Mouse (Mus musculus) limb, embryonic 12.5 days (tissue): ENCODE results near the gene Gm3448. TPM values are rescaled to one million over a fixed set of nuclear protein-coding genes. Genes with fewer than 3 reads are reported as not detected.
"Not testable (repeated sequence)": the region's sequence is repeated elsewhere in the genome, so short reads cannot be mapped to it uniquely, and the experiment has no call there.

Source experiments
- ATAC-seq: fragments of 200-750 bp; cut with Nextera tagmentation; 2 replicates; pipeline ENCODE4 v1.8.0; 2017; ENCODE audit warnings: low read depth, moderate TSS enrichment; ENCODE audit not compliant: insufficient number of reproducible peaks, insufficient read depth, low FRiP score, low TSS enrichment
- H3K27ac ChIP-seq: fragments of 300-500 bp; sonication (generic); 2 replicates; pipeline ENCODE4 v1.5.1; 2016; ENCODE audit warnings: mild to moderate bottlenecking, moderate library complexity
- H3K27me3 ChIP-seq: fragments of 300-500 bp; sonication (generic); 2 replicates; pipeline ENCODE4 v1.6.1; 2016; ENCODE audit warnings: mild to moderate bottlenecking, moderate library complexity
- H3K36me3 ChIP-seq: fragments of 300-500 bp; sonication (generic); 2 replicates; pipeline ENCODE4 v1.6.1; 2016; ENCODE audit warnings: mild to moderate bottlenecking, moderate library complexity
- H3K4me1 ChIP-seq: fragments of 300-500 bp; sonication (generic); replicated peaks from 2 replicates; pipeline ENCODE4 v1.6.1; 2016
- H3K4me2 ChIP-seq: fragments of 300-500 bp; sonication (generic); 2 replicates; pipeline ENCODE4 v1.6.1; 2016; ENCODE audit warnings: mild to moderate bottlenecking, moderate library complexity
- H3K4me3 ChIP-seq: fragments of 300-500 bp; sonication (generic); replicated peaks from 2 replicates; pipeline ENCODE4 v1.5.1; 2016; ENCODE audit warnings: mild to moderate bottlenecking
- H3K9ac ChIP-seq: fragments of 300-500 bp; sonication (generic); replicated peaks from 2 replicates; pipeline ENCODE4 v1.6.1; 2016; ENCODE audit warnings: mild to moderate bottlenecking, moderate library complexity
- H3K9me3 ChIP-seq: fragments of 300-500 bp; sonication (generic); 2 replicates; pipeline ENCODE4 v1.6.1; 2016; ENCODE audit warnings: mild to moderate bottlenecking, moderate library complexity
- WGBS: fragments of 180-500 bp; shearing (Covaris S2); methylation state at CpG from one replicate; pipeline ENCODE4 v1.1.7; 2016; 5-methylcytosine and 5-hydroxymethylcytosine counted together
- polyA plus RNA-seq: library from polyadenylated mRNA; unstranded; fragments of >200 nt; fragmentation: Nextera tagmentation; extraction: Ambion mirVana; gene quantifications from 2 replicates; pipeline ENCODE4 v1.2.1, GENCODE M21; 2016

Gm3448 gene
- 3.6 and 4.2 TPM in 2 replicates for polyA plus RNA-seq

DNA sequence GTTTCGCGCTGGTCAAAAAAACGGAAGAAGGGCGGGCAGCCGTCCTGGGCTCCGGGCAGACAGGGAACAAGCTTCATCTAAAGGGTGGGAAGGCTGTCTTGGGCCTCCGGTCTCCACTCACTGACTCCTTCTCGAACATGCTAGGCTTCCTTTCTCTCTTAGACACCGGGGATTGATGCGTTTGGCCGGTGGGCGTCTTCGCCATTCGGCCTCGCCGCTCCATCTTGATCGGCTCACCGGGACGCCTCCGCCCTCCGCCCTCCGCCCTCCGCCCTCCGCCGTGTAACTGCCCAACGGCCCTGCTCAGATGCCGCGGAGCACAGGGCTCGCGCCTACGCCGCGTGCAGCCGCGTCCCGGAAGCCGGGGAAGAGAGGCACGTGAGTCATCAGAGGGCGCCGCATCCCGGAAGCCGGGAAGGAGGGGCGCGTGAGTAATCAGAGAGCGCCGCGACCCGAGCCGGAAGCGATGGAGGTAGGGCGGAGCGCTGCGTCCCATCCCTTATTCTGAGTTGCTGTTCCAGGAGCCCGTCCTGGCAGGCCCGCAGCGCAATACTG is at the start of gene Gm3448, which contains the start of the genes Ermard and Tcte3:
Gene Gm3448, minus strand, starts transcription at position 363 of the 555 bp plus-strand sequence.
Gene Ermard, plus strand, starts transcription at position 34 of the 555 bp plus-strand sequence.
Gene Tcte3, minus strand, starts transcription at position 314 of the 555 bp plus-strand sequence.
- not testable (repeated sequence) for H3K9ac ChIP-seq, H3K4me2 ChIP-seq, H3K36me3 ChIP-seq, H3K9me3 ChIP-seq, H3K4me1 ChIP-seq, H3K27ac ChIP-seq, H3K27me3 ChIP-seq
- WGBS = no CpG with 5 or more reads among the region's 56 CpGs
- ATAC-seq = peak; percentile 97
- H3K4me3 ChIP-seq = 0 out of 2 replicates have a peak within 1 kb of the TSS, but pooled peaks have one; percentile 24

DNA sequence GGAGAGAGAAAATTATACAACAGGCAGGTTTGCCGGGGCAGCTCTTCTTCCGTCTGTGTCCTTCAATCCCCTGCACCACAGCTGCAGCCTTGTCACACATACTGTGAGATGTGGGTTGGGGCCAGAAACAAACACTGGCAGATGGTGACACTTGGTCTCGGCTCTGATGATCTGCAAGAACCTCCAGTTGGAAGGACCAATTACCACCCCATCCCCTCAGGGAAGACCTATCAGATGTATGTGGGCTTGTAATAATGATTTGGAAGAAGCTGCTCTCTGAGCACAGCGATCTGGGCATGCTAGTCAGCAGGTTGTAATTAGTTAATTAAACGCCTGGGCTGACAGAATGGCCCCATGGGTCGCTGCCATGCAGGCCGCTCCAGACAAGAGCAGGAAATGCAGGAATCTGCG is 47.3 kb upstream of the Gm3448 start:
- Histone ChIP-seq H3K9ac (no peak overlapping the region), H3K4me1 (peaks cover 16% of the 10 kb centered on the region), H3K36me3 (no peaks in the 10 kb centered on the region), H3K9me3 (no peaks in the 10 kb centered on the region), H3K4me2 (peak overlapping the region; percentile 21; the same call in 1 of the 2 replicates), H3K27me3 (no peaks in the 10 kb centered on the region; the same call in 1 of the 2 replicates), H3K4me3 (no peak overlapping the region), H3K27ac (no peak overlapping the region)
- no peak for ATAC-seq
- 12% methylated on average over 8 of the region's 8 CpGs for WGBS

DNA sequence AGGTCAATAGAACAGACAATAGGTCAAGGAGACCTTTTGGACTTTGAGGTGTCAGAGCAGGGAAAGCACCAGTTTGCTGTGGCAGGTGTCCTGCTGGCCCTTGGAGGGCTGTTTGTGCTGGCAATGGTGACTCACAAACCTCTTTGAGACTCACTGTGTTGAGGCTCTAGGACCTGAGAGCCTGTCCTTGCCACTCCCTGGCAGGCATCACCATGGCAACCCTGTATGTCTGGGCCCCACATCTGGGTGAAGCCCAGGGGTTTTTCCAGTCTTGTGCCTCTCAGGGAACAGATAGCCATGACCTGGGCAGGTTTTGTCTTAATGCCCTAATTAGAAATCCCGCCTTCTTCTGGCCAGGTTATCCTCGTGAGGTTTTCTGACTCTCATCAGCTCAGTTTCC is 46.8 kb upstream of the Gm3448 start:
- 18% methylated on average over 2 of the region's 2 CpGs for WGBS
- no peak overlapping the region for H3K4me2 ChIP-seq

DNA sequence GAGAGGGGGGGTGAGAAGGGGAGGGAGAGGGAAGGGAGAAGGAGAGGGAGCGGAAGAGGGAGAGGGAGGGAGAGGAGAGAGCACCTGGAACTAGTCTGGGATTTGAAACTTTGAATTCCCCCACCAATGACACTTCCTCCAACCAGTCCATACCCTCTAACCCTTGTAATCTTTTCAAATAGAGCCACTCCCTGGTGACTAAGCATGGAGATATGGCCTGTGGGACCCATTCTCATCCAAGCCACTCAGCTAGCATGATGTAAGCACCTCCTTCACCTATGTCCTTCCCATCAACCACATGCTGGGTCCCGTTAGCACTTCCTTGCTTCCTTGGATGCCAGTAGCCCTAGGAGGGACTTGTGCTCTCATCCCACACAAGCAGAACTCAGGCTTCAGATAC is 43.7 kb upstream of the Gm3448 start:
- ATAC-seq = no peak
- WGBS = 63% methylated on average over 2 of the region's 2 CpGs

More for the DNA sequence above, 46.8 kb upstream of the Gm3448 start:
- ATAC-seq = no peak
- Histone ChIP-seq H3K9me3 (no peaks in the 10 kb centered on the region), H3K9ac (no peak overlapping the region), H3K36me3 (no peaks in the 10 kb centered on the region), H3K27ac (no peak overlapping the region), H3K4me3 (no peak overlapping the region), H3K27me3 (no peaks in the 10 kb centered on the region; the same call in 1 of the 2 replicates), H3K4me1 (peaks cover 13% of the 10 kb centered on the region)

DNA sequence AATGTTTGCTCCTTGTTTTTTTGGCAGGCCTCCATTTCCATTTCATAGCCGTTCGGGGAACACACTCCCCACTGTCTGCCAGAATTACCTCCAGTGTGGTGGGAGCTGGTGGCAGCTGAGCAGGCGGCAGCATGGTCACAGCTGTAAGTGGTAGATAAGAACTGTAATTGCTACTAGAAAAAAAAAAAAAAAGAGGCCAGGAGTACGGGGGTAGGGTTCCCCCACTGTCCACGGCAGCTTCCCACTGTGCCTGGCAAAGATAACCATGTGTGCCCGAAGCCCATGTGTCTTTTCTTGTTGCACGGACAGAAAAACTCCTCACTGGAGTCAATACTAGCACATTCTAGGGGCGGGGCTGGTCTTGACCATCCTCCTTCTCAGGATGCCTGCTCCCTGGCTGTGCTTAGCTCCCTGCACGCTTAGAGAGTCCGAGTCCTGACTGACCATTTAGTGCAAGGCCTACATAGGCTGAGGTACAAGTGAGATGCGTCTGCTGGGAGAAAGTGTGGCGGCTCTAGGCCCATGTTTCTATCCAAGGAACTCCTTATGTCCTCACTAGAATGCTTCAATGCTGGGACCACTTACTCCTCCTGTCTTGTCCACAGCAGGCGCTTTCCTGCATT is 43.0 kb upstream of the Gm3448 start:
- H3K4me3 ChIP-seq = no peak overlapping the region
- H3K4me2 ChIP-seq = no peak overlapping the region
- no peak overlapping the region for H3K27ac ChIP-seq
- peaks cover 13% of the 10 kb centered on the region for H3K4me1 ChIP-seq
- no peaks in the 10 kb centered on the region; the same call in 1 of the 2 replicates for H3K27me3 ChIP-seq
- H3K9ac ChIP-seq = no peak overlapping the region
- H3K9me3 ChIP-seq = no peaks in the 10 kb centered on the region
- ATAC-seq = 0 out of 2 replicates have a peak, but pooled peaks have one; percentile 11
- 66% methylated on average over 13 of the region's 13 CpGs for WGBS
- no peaks in the 10 kb centered on the region for H3K36me3 ChIP-seq

More for the DNA sequence above, 43.7 kb upstream of the Gm3448 start:
- no peak overlapping the region for H3K9ac ChIP-seq
- peaks cover 13% of the 10 kb centered on the region for H3K4me1 ChIP-seq
- no peaks in the 10 kb centered on the region; the same call in 1 of the 2 replicates for H3K27me3 ChIP-seq
- H3K36me3 ChIP-seq = no peaks in the 10 kb centered on the region
- no peaks in the 10 kb centered on the region for H3K9me3 ChIP-seq
- H3K4me2 ChIP-seq = no peak overlapping the region
- H3K4me3 ChIP-seq = no peak overlapping the region
- no peak overlapping the region for H3K27ac ChIP-seq

DNA sequence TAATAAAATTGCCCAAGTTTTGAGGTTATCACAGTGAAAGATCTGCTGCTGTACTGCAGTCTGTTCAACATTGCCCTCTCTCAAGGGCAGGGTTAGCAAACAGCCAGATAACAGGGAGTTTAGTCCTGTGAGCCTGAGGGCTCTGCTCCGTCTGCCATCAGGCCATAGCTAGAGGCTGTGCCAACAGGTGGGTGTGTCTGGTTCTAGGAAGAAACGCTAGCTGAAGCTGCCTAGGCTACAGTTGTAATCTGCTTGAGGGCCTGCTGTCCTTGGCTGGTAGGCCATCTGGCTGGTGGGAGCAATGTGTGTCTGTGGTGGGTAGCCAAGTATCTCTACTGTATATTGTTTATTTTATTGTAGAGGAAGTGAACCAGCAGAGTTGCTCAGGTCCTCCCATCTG is 36.2 kb upstream of the Gm3448 start:
- H3K4me1 ChIP-seq = peaks cover 4% of the 10 kb centered on the region; the same call in 1 of the 2 replicates
- H3K4me2 ChIP-seq = no peak overlapping the region
- no peak overlapping the region for H3K27ac ChIP-seq
- no peak overlapping the region for H3K9ac ChIP-seq
- 48% methylated on average over 2 of the region's 2 CpGs for WGBS
- no peaks in the 10 kb centered on the region for H3K27me3 ChIP-seq
- ATAC-seq = no peak
- no peaks in the 10 kb centered on the region for H3K36me3 ChIP-seq
- H3K9me3 ChIP-seq = no peaks in the 10 kb centered on the region
- no peak overlapping the region for H3K4me3 ChIP-seq

DNA sequence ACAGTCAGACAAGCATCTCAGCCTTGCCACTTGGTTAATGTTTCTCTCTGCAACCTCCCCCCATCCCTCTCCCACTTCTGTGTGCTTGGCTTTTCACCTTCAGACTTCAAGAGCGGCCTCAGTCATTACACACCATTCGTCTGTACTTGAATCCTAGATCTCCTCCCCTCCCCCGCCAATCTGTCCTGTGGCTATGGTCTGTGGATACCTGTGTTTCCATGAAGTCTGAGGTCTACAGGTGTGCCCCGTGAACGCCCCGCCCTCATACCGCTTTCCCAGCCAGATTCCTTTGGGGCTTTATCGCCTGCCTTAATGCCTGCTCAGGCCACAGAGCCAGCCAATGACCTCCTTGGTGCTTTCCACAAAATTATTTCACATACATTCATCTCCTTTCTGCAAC is 33.7 kb upstream of the Gm3448 start:
- 65% methylated on average over 8 of the region's 8 CpGs for WGBS
- no peak overlapping the region for H3K27ac ChIP-seq
- no peak overlapping the region for H3K4me3 ChIP-seq

DNA sequence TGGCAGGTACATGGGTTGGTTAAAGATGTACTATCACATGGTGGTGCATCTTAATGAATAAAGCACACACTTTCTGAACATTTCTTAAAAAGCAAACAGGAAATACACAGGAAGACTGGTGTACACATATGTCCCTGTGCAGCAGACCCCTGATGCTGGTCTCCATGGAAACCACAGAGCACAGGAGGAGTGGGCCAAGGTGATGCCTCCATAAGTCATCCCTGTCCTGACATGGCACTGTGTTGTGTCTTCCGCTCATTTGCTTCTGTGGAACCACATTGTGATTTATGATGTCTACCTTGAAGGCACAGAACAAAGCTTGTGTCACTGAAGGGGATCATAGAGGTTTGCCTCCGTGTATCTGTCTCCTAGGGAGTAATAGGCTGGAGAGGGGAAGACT is 30.9 kb upstream of the Gm3448 start:
- Histone ChIP-seq H3K36me3 (no peaks in the 10 kb centered on the region), H3K4me3 (no peak overlapping the region), H3K4me2 (no peak overlapping the region), H3K9me3 (no peaks in the 10 kb centered on the region), H3K9ac (no peak overlapping the region), H3K4me1 (peaks cover 4% of the 10 kb centered on the region; the same call in 1 of the 2 replicates), H3K27ac (no peak overlapping the region), H3K27me3 (no peaks in the 10 kb centered on the region)
- WGBS = 82% methylated on average over 2 of the region's 2 CpGs
- no peak for ATAC-seq

More for the DNA sequence above, 33.7 kb upstream of the Gm3448 start:
- no peak for ATAC-seq
- Histone ChIP-seq H3K9ac (no peak overlapping the region), H3K27me3 (no peaks in the 10 kb centered on the region), H3K36me3 (no peaks in the 10 kb centered on the region), H3K4me1 (peaks cover 4% of the 10 kb centered on the region; the same call in 1 of the 2 replicates), H3K9me3 (no peaks in the 10 kb centered on the region), H3K4me2 (no peak overlapping the region)

DNA sequence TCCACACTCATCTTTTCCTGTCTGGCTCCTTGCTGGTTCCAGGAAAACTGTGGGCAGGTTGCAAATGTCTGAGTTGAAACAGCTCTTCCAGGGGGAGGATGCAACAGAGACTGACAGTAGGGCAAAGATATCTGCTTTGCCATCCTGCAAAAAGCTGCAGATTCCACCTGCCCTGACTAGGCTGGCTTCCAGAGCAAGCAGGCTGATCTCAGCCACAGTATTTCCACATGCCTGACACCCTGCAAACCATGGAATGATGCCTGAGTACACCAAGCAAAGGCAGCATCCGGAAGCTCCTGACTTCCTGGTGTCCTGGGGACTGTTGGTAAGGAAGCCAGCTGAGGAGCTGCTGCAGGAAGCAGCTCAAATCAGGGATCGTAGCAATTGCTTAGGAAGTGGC is 27.8 kb upstream of the Gm3448 start:
- Histone ChIP-seq H3K9me3 (no peaks in the 10 kb centered on the region), H3K4me3 (no peak overlapping the region), H3K9ac (no peak overlapping the region), H3K27ac (no peak overlapping the region), H3K4me1 (peaks cover 8% of the 10 kb centered on the region), H3K4me2 (no peak overlapping the region), H3K27me3 (no peaks in the 10 kb centered on the region), H3K36me3 (no peaks in the 10 kb centered on the region)
- WGBS = 45% methylated on average over 2 of the region's 2 CpGs
- no peak for ATAC-seq

DNA sequence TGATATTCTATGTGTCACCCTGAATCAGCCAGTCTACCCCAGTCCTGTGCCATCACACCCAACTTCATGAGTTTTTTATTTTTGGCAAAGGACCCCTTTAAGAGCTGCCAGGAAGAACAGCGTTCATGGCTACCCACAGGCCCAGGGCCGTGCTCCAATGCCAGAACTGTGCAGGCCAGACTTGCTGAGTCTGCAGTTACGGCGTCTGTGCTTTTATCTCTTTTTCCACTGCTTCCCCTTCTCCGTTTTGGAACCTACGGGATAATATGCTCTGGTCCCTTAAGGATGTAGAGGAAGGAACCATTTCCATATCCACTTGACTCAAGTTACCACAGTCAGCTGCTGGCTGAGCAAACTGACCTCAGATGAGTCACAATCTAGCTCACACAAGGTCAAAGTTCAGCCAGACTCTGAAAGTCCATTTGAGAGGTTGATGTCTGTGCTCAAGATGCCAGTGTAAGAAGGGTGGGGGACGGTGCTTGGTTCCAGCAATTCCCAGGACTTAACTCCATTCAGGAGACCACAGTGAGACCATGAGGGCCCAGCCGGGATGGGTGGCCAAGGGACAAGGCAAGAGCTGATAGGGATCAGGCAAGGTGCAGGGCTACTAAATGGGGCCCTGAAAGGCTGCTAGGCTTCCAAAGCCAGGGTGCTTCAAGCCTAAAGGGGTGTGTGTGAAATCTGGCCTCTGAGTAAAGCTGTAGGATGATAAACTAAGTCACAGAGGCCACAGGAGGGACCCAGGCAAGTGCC is 26.9 kb upstream of the Gm3448 start:
- no peak for ATAC-seq
- Histone ChIP-seq H3K27ac (no peak overlapping the region), H3K36me3 (no peaks in the 10 kb centered on the region), H3K9ac (no peak overlapping the region), H3K4me2 (no peak overlapping the region), H3K4me1 (peaks cover 8% of the 10 kb centered on the region), H3K27me3 (no peaks in the 10 kb centered on the region), H3K4me3 (no peak overlapping the region), H3K9me3 (no peaks in the 10 kb centered on the region)
- 52% methylated on average over 8 of the region's 8 CpGs for WGBS

DNA sequence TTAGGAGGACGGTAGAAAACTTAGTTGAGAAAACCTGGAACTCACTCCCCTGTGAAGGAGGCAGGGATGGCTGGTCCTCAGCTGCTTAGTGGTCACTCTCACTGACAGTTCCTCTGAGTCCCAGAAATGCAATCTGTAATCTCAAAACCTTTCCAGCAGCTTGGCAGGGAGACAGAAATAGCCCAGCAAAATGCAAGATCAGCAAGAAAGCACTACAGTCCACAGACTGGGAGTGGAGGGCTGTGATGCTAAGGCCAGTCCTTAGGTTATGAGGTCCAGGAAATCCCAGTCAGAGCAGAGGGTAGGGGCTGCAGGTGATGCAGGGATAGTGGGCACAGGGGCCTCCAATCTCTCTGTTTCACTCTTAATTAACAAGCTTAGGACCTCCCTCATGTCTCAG is 25.6 kb upstream of the Gm3448 start:
- 24% methylated on average over 1 of the region's 1 CpGs for WGBS
- Histone ChIP-seq H3K27me3 (no peaks in the 10 kb centered on the region), H3K9ac (no peak overlapping the region), H3K36me3 (peaks cover 8% of the 10 kb centered on the region; the same call in 1 of the 2 replicates), H3K4me1 (peaks cover 8% of the 10 kb centered on the region), H3K27ac (no peak overlapping the region), H3K4me3 (no peak overlapping the region), H3K4me2 (no peak overlapping the region), H3K9me3 (no peaks in the 10 kb centered on the region)
- ATAC-seq = no peak
